Mouse (Mus musculus): ENCODE measurements around the gene AC124502.3. TPM values are rescaled to one million over a fixed set of nuclear protein-coding genes. Genes with fewer than 3 reads are reported as not detected.

The AC124502.3 gene
- total and polyA plus RNA-seq, 2 experiments = 0.09 to 3.7 TPM

GRCm38 (mm10) chr19:5067040-5067799 lies 28.5 kb downstream of the AC124502.3 start:
- H3K4me1 ChIP-seq (ENCODE audit: control insufficient read depth, insufficient read depth, low read length) = peaks cover 5% of the 10 kb centered on the region; the same call in 1 of the 2 replicates
- no peaks in the 10 kb centered on the region for H3K79me2 ChIP-seq (ENCODE audit: control insufficient read depth, insufficient read depth, low read length)
- 19% methylated on average over 15 of the region's 15 CpGs for WGBS

GRCm38 (mm10) chr19:5067867-5068569 lies 29.3 kb downstream of the AC124502.3 start, which contains the start of gene Cd248:
Cd248 (plus strand) TSS chr19:5068078.
- 3% methylated on average over 55 of the region's 56 CpGs for WGBS
- peaks cover 9% of the 10 kb centered on the region; the same call in 1 of the 2 replicates for H3K4me1 ChIP-seq (ENCODE audit: control insufficient read depth, insufficient read depth, low read length)
- DNase-seq (ENCODE audit: extremely low read depth, low read depth, low spot score) = no peak
- peak within 1 kb of the TSS; percentile 53; the same call in 1 of the 2 replicates for H3K4me3 ChIP-seq (ENCODE audit: insufficient read depth, low read depth, low read length)
- H3K9ac ChIP-seq (ENCODE audit: low read depth, low read length) = peak within 1 kb of the TSS; percentile 50
- H3K79me2 ChIP-seq (ENCODE audit: control insufficient read depth, insufficient read depth, low read length) = no peaks in the 10 kb centered on the region
- TF ChIP-seq CTCF (IDR thresholded peaks at IDR 0.05; ENCODE audit: low read depth, low read length) (no peak), POLR2A (IDR thresholded peaks at IDR 0.05; ENCODE audit: extremely low read depth, insufficient read depth, low read length) (0 out of 2 replicates have a peak, but pooled peaks have one; percentile 15)
- no peaks in the 10 kb centered on the region for H3K36me3 ChIP-seq (ENCODE audit: control insufficient read depth, insufficient read depth, low read length)
- peak within 1 kb of the TSS; percentile 46; the same call in 1 of the 2 replicates for H3K27ac ChIP-seq (replicated peaks; ENCODE audit: insufficient read depth, low read depth, low read length)
- H3K27me3 ChIP-seq (ENCODE audit: control insufficient read depth, insufficient read depth, low read length) = peaks cover 12% of the 10 kb centered on the region

More at GRCm38 (mm10) chr19:5067040-5067799, 28.5 kb downstream of the AC124502.3 start:
- DNase-seq (ENCODE audit: extremely low read depth, low read depth, low spot score) = no peak
- Histone ChIP-seq H3K9ac (ENCODE audit: low read depth, low read length) (no peak overlapping the region), H3K27me3 (ENCODE audit: control insufficient read depth, insufficient read depth, low read length) (peaks cover 12% of the 10 kb centered on the region), H3K36me3 (ENCODE audit: control insufficient read depth, insufficient read depth, low read length) (no peaks in the 10 kb centered on the region), H3K4me3 (ENCODE audit: insufficient read depth, low read depth, low read length) (no peak overlapping the region), H3K27ac (replicated peaks; ENCODE audit: insufficient read depth, low read depth, low read length) (peak overlapping the region; percentile 46; the same call in 1 of the 2 replicates)
- TF ChIP-seq CTCF (IDR thresholded peaks at IDR 0.05; ENCODE audit: low read depth, low read length) (no peak), POLR2A (IDR thresholded peaks at IDR 0.05; ENCODE audit: extremely low read depth, insufficient read depth, low read length) (no peak)

- Histone ChIP-seq H3K4me1 (ENCODE audit: control insufficient read depth, insufficient read depth, low read length) (peaks cover 9% of the 10 kb centered on the region; the same call in 1 of the 2 replicates), H3K27me3 (ENCODE audit: control insufficient read depth, insufficient read depth, low read length) (peaks cover 12% of the 10 kb centered on the region), H3K79me2 (ENCODE audit: control insufficient read depth, insufficient read depth, low read length) (no peaks in the 10 kb centered on the region), H3K27ac (replicated peaks; ENCODE audit: insufficient read depth, low read depth, low read length) (no peak overlapping the region), H3K4me3 (ENCODE audit: insufficient read depth, low read depth, low read length) (peak overlapping the region; percentile 53; the same call in 1 of the 2 replicates), H3K9ac (ENCODE audit: low read depth, low read length) (peak overlapping the region; percentile 50; the same call in 1 of the 2 replicates), H3K36me3 (ENCODE audit: control insufficient read depth, insufficient read depth, low read length) (no peaks in the 10 kb centered on the region)
- TF ChIP-seq CTCF (IDR thresholded peaks at IDR 0.05; ENCODE audit: low read depth, low read length) (no peak), POLR2A (IDR thresholded peaks at IDR 0.05; ENCODE audit: extremely low read depth, insufficient read depth, low read length) (no peak)
- DNase-seq (ENCODE audit: extremely low read depth, low read depth, low spot score) = no peak
- WGBS = 35% methylated on average over 21 of the region's 21 CpGs
Measured at GRCm38 (mm10) chr19:5068570-5069234, 30.0 kb downstream of the AC124502.3 start.

DNA sequence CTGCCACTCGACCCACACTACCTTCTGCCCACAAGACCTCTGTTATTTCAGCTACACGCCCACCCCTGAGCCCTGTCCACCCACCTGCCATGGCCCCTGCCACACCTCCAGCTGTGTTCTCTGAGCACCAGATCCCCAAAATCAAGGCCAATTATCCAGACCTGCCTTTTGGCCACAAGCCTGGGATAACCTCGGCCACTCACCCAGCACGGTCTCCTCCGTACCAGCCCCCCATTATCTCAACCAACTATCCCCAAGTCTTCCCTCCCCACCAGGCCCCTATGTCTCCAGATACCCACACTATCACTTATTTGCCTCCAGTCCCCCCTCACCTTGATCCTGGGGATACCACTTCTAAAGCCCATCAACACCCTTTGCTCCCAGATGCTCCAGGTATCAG lies 30.8 kb downstream of the AC124502.3 start:
- H3K9ac ChIP-seq (ENCODE audit: low read depth, low read length) = no peak overlapping the region
- DNase-seq (ENCODE audit: extremely low read depth, low read depth, low spot score) = no peak
- no peak for TF ChIP-seq POLR2A (IDR thresholded peaks at IDR 0.05; ENCODE audit: extremely low read depth, insufficient read depth, low read length)
- TF ChIP-seq CTCF (IDR thresholded peaks at IDR 0.05; ENCODE audit: low read depth, low read length) = no peak
- no peaks in the 10 kb centered on the region for H3K36me3 ChIP-seq (ENCODE audit: control insufficient read depth, insufficient read depth, low read length)
- no peaks in the 10 kb centered on the region for H3K79me2 ChIP-seq (ENCODE audit: control insufficient read depth, insufficient read depth, low read length)
- no peak overlapping the region for H3K4me3 ChIP-seq (ENCODE audit: insufficient read depth, low read depth, low read length)
- 90% methylated on average over 5 of the region's 5 CpGs for WGBS
- peaks cover 9% of the 10 kb centered on the region; the same call in 1 of the 2 replicates for H3K4me1 ChIP-seq (ENCODE audit: control insufficient read depth, insufficient read depth, low read length)
- peaks cover 12% of the 10 kb centered on the region for H3K27me3 ChIP-seq (ENCODE audit: control insufficient read depth, insufficient read depth, low read length)
- no peak overlapping the region for H3K27ac ChIP-seq (replicated peaks; ENCODE audit: insufficient read depth, low read depth, low read length)

DNA sequence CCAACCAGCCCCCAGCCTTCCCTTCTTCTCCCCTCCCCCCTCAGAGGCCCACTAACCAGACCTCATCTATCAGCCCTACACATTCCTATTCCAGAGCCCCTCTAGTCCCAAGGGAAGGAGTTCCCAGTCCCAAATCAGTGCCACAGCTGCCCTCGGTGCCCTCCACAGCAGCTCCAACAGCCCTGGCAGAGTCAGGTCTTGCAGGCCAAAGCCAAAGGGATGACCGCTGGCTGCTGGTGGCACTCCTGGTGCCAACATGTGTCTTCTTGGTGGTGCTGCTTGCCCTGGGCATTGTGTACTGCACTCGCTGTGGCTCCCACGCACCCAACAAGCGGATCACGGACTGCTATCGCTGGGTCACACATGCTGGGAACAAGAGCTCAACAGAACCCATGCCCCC lies 31.3 kb downstream of the AC124502.3 start:
- Histone ChIP-seq H3K4me1 (ENCODE audit: control insufficient read depth, insufficient read depth, low read length) (peaks cover 9% of the 10 kb centered on the region; the same call in 1 of the 2 replicates), H3K36me3 (ENCODE audit: control insufficient read depth, insufficient read depth, low read length) (no peaks in the 10 kb centered on the region), H3K9ac (ENCODE audit: low read depth, low read length) (no peak overlapping the region), H3K79me2 (ENCODE audit: control insufficient read depth, insufficient read depth, low read length) (no peaks in the 10 kb centered on the region), H3K4me3 (ENCODE audit: insufficient read depth, low read depth, low read length) (no peak overlapping the region), H3K27ac (replicated peaks; ENCODE audit: insufficient read depth, low read depth, low read length) (no peak overlapping the region), H3K27me3 (ENCODE audit: control insufficient read depth, insufficient read depth, low read length) (peaks cover 12% of the 10 kb centered on the region)
- TF ChIP-seq CTCF (IDR thresholded peaks at IDR 0.05; ENCODE audit: low read depth, low read length) = no peak
- 88% methylated on average over 7 of the region's 7 CpGs for WGBS
- no peak for DNase-seq (ENCODE audit: extremely low read depth, low read depth, low spot score)

Measured in liver, adult 2 months (tissue).